Mouse (Mus musculus): ENCODE results near the gene Fam90a1b. TPM values are rescaled to one million over a fixed set of nuclear protein-coding genes. Genes with fewer than 3 reads are reported as not detected.

Gene Fam90a1b
- not detected for polyA plus RNA-seq (2017; shearing (Covaris generic))

GRCm38 (mm10) chrX:94366670-94367241, at the start of gene Fam90a1b, which contains the start of gene Apoo:
Gene Fam90a1b, minus strand, starts transcription at chrX:94366777.
Gene Apoo, plus strand, starts transcription at chrX:94367117.

Other genes with a start within 250 kb of the Fam90a1b start
- gene Zfx, start 243.1 kb downstream of the Fam90a1b start, polyA plus RNA-seq (2017; shearing (Covaris generic)): 50.0 TPM
- gene Eif2s3x, start 153.9 kb downstream of the Fam90a1b start, polyA plus RNA-seq (2017; shearing (Covaris generic)): 50.0 TPM
- gene Klhl15, start 132.2 kb downstream of the Fam90a1b start, polyA plus RNA-seq (2017; shearing (Covaris generic)): 22.0 TPM
- gene Apoo, start 340 bp upstream of the Fam90a1b start, polyA plus RNA-seq (2017; shearing (Covaris generic)): 11.6 TPM
- gene Maged1, start 175.4 kb upstream of the Fam90a1b start, polyA plus RNA-seq (2017; shearing (Covaris generic)): 2.0 TPM

Data from naive thymus-derived CD4-positive, alpha-beta T cell, adult 5 months (primary cell).